Mouse (Mus musculus): ENCODE measurements around the gene Peak1. TPM values are rescaled to one million over a fixed set of nuclear protein-coding genes. Genes with fewer than 3 reads are reported as not detected.

Gene Peak1
- polyA plus RNA-seq, 1 experiment: 83.7 TPM

GRCm38 (mm10) chr9:56195193-56195592, 222.7 kb downstream of the Peak1 start:
- no peaks in the 10 kb centered on the region for H3K4me1 ChIP-seq (ENCODE audit: control insufficient read depth, insufficient read depth, low read length)
- TF ChIP-seq CTCF (IDR thresholded peaks at IDR 0.05; ENCODE audit: borderline replicate concordance, insufficient read depth, low read length) (no peak), POLR2A (IDR thresholded peaks at IDR 0.05; ENCODE audit: low read depth, low read length) (no peak)
- H3K27ac ChIP-seq (ENCODE audit: insufficient read depth, low read length): no peak overlapping the region
- H3K4me3 ChIP-seq (ENCODE audit: insufficient read depth, low read length): no peak overlapping the region

GRCm38 (mm10) chr9:56191498-56192455, 226.1 kb downstream of the Peak1 start:
- Histone ChIP-seq H3K4me1 (ENCODE audit: control insufficient read depth, insufficient read depth, low read length) (no peaks in the 10 kb centered on the region), H3K27ac (ENCODE audit: insufficient read depth, low read length) (no peak overlapping the region), H3K4me3 (ENCODE audit: insufficient read depth, low read length) (no peak overlapping the region)
- TF ChIP-seq POLR2A (IDR thresholded peaks at IDR 0.05; ENCODE audit: low read depth, low read length) (no peak), CTCF (IDR thresholded peaks at IDR 0.05; ENCODE audit: borderline replicate concordance, insufficient read depth, low read length) (no peak)

GRCm38 (mm10) chr9:56180118-56180781, 237.6 kb downstream of the Peak1 start:
- no peaks in the 10 kb centered on the region for H3K4me1 ChIP-seq (ENCODE audit: control insufficient read depth, insufficient read depth, low read length)
- no peak overlapping the region for H3K4me3 ChIP-seq (ENCODE audit: insufficient read depth, low read length)
- TF ChIP-seq CTCF (IDR thresholded peaks at IDR 0.05; ENCODE audit: borderline replicate concordance, insufficient read depth, low read length): no peak
- TF ChIP-seq POLR2A (IDR thresholded peaks at IDR 0.05; ENCODE audit: low read depth, low read length): no peak
- H3K27ac ChIP-seq (ENCODE audit: insufficient read depth, low read length): no peak overlapping the region

GRCm38 (mm10) chr9:56179416-56180117, 238.3 kb downstream of the Peak1 start:
- no peaks in the 10 kb centered on the region for H3K4me1 ChIP-seq (ENCODE audit: control insufficient read depth, insufficient read depth, low read length)
- H3K4me3 ChIP-seq (ENCODE audit: insufficient read depth, low read length): no peak overlapping the region
- H3K27ac ChIP-seq (ENCODE audit: insufficient read depth, low read length): no peak overlapping the region
- TF ChIP-seq POLR2A (IDR thresholded peaks at IDR 0.05; ENCODE audit: low read depth, low read length): no peak
- no peak for TF ChIP-seq CTCF (IDR thresholded peaks at IDR 0.05; ENCODE audit: borderline replicate concordance, insufficient read depth, low read length)

GRCm38 (mm10) chr9:56177354-56177753, 240.5 kb downstream of the Peak1 start:
- H3K4me3 ChIP-seq (ENCODE audit: insufficient read depth, low read length): no peak overlapping the region
- TF ChIP-seq CTCF (IDR thresholded peaks at IDR 0.05; ENCODE audit: borderline replicate concordance, insufficient read depth, low read length) (no peak), POLR2A (IDR thresholded peaks at IDR 0.05; ENCODE audit: low read depth, low read length) (no peak)
- no peaks in the 10 kb centered on the region for H3K4me1 ChIP-seq (ENCODE audit: control insufficient read depth, insufficient read depth, low read length)
- no peak overlapping the region for H3K27ac ChIP-seq (ENCODE audit: insufficient read depth, low read length)

DNA sequence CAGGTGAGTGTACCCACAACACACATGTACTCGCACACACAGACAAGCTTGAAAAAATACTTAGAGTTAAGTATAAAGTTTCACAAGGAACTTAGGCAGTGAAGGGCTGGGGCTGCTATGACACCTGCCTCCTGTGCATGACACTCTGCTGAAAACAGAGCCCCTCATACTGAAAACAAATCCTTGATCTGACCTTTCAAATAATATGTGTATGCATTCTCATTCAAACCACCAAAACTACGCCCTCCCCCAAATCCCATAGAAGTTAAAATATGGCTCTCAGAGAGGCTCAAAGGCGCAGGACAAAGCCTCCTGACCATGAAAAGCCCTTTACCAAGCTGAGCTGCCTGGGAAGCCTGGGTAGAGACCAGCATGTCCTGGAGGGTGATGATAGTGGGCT, 242.6 kb downstream of the Peak1 start:
- Histone ChIP-seq H3K27ac (ENCODE audit: insufficient read depth, low read length) (no peak overlapping the region), H3K4me1 (ENCODE audit: control insufficient read depth, insufficient read depth, low read length) (no peaks in the 10 kb centered on the region), H3K4me3 (ENCODE audit: insufficient read depth, low read length) (no peak overlapping the region)
- no peak for TF ChIP-seq POLR2A (IDR thresholded peaks at IDR 0.05; ENCODE audit: low read depth, low read length)
- TF ChIP-seq CTCF (IDR thresholded peaks at IDR 0.05; ENCODE audit: borderline replicate concordance, insufficient read depth, low read length): no peak

DNA sequence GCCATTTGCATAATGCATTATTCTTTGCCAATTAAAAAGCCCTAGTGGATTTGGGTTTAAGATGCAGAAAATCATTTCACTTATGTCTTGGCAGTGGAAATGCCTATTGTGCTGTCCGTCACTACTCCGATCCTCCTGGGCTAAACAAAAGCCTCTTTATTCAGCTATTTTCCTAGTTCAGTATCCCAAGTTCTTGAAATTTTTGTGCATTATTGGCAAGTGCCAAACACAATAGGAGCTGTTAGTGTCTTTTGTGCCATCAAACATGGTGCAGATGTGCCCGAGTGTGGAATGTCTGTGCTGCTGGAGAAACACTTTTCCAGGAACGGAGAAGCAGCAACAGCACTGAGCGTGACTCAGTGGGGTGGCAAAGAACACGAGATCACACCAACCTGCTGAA, 250.2 kb downstream of the Peak1 start:
- Histone ChIP-seq H3K4me3 (ENCODE audit: insufficient read depth, low read length) (no peak overlapping the region), H3K27ac (ENCODE audit: insufficient read depth, low read length) (no peak overlapping the region), H3K4me1 (ENCODE audit: control insufficient read depth, insufficient read depth, low read length) (no peaks in the 10 kb centered on the region)
- no peak for TF ChIP-seq POLR2A (IDR thresholded peaks at IDR 0.05; ENCODE audit: low read depth, low read length)
- no peak for TF ChIP-seq CTCF (IDR thresholded peaks at IDR 0.05; ENCODE audit: borderline replicate concordance, insufficient read depth, low read length)

- TF ChIP-seq POLR2A (IDR thresholded peaks at IDR 0.05; ENCODE audit: low read depth, low read length): no peak
- no peak overlapping the region for H3K4me3 ChIP-seq (ENCODE audit: insufficient read depth, low read length)
- no peaks in the 10 kb centered on the region for H3K4me1 ChIP-seq (ENCODE audit: control insufficient read depth, insufficient read depth, low read length)
- H3K27ac ChIP-seq (ENCODE audit: insufficient read depth, low read length): no peak overlapping the region
Measured at GRCm38 (mm10) chr9:56166161-56166560, 251.7 kb downstream of the Peak1 start.

DNA sequence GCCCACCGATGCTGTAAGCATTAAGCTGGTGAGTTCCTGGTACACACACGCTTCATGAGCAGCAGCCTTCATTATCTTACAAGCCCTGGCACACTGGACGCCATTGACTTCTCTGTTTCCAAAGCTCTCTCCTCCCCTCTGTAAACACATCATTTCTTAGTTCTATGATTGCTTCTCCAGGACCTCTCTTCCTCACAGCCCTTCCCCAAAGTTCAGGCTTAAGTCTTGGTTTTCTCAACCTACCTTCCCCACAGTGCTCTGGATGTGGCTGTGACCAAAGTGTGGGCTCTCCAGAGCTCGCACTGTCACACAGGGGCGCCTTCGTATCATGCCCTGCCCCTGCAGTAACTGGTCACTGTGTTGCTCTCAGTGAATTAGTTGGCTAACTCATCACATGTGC, 252.5 kb downstream of the Peak1 start, which contains the start of gene Tspan3:
Gene Tspan3, minus strand, starts transcription at position 101 of the 400 bp plus-strand sequence.
- no peaks in the 10 kb centered on the region for H3K4me1 ChIP-seq (ENCODE audit: control insufficient read depth, insufficient read depth, low read length)
- H3K27ac ChIP-seq (ENCODE audit: insufficient read depth, low read length): no peak within 1 kb of the TSS
- TF ChIP-seq CTCF (IDR thresholded peaks at IDR 0.05; ENCODE audit: borderline replicate concordance, insufficient read depth, low read length) (no peak), POLR2A (IDR thresholded peaks at IDR 0.05; ENCODE audit: low read depth, low read length) (no peak)
- no peak within 1 kb of the TSS for H3K4me3 ChIP-seq (ENCODE audit: insufficient read depth, low read length)

All from embryonic fibroblast, embryonic 13.5 days (primary cell).